Mouse (Mus musculus): ENCODE results near the gene Prss33.

The Prss33 gene

GRCm38 (mm10) chr17:23786510-23786931 is 49.3 kb downstream of the Prss33 start:
- in situ Hi-C loops (cut with MboI, MseI), result no loop called here

GRCm38 (mm10) chr17:23785561-23786471 is 50.0 kb downstream of the Prss33 start, which contains the start of gene Flywch2:
TSS of gene Flywch2 (minus strand) at chr17:23786081.
- in situ Hi-C loops (cut with MboI, MseI), result no loop called here

- in situ Hi-C loops (cut with MboI, MseI), result no loop called here
Measured at GRCm38 (mm10) chr17:23783352-23783751, 52.5 kb downstream of the Prss33 start.
